Mouse (Mus musculus): ENCODE results near the gene Asic2.

GRCm38 (mm10) chr11:81083822-81084221 lies 884.4 kb downstream of the Asic2 start:
- TF ChIP-seq POLR2A (IDR thresholded peaks at IDR 0.05; ENCODE audit: low read depth, low read length) (no peak), CTCF (conservative IDR thresholded peaks at IDR 0.05; ENCODE audit: insufficient read depth, insufficient read length, low read depth, low read length) (no peak)
